Mouse (Mus musculus) embryonic fibroblast, embryonic 13.5 days (primary cell): ENCODE data around the gene Gm14214. TPM values are rescaled to one million over a fixed set of nuclear protein-coding genes. Genes with fewer than 3 reads are reported as not detected.

Experiments used
- H3K27ac ChIP-seq: 2 replicates; pipeline ENCODE4 v1.5.1; 2012; ENCODE audit warnings: low read length, control low read depth, inconsistent platforms; ENCODE audit not compliant: insufficient read depth
- H3K4me1 ChIP-seq: 2 replicates; pipeline ENCODE4 v1.6.1; 2011; ENCODE audit warnings: low read length; ENCODE audit not compliant: control insufficient read depth, insufficient read depth
- H3K4me3 ChIP-seq: 2 replicates; pipeline ENCODE4 v1.5.1; 2011; ENCODE audit warnings: mild to moderate bottlenecking, control low read depth, low read length; ENCODE audit not compliant: insufficient read depth
- CTCF ChIP-seq: IDR thresholded peaks from 2 replicates; pipeline ENCODE4 v1.5.1; 2011; ENCODE audit warnings: mild to moderate bottlenecking, control low read depth, low read length, moderate library complexity, borderline replicate concordance; ENCODE audit not compliant: insufficient read depth
- POLR2A ChIP-seq: IDR thresholded peaks from 2 replicates; pipeline ENCODE4 v1.6.1; 2011; ENCODE audit warnings: low read depth, mild to moderate bottlenecking, control low read depth, low read length, moderate library complexity
- polyA plus RNA-seq: library from polyadenylated mRNA; stranded (reverse); fragments of >200 nt; gene quantifications from 2 replicates; pipeline ENCODE4 v1.2.4, GENCODE M21; 2011; ENCODE audit warnings: low read depth; ENCODE audit not compliant: missing spikeins, insufficient read length

Gm14214 gene
- polyA plus RNA-seq, 1 experiment: not detected

GRCm38 (mm10) chr2:154782361-154782760 lies 12.5 kb upstream of the Gm14214 start:
- Histone ChIP-seq H3K4me3 (no peak overlapping the region), H3K27ac (no peak overlapping the region), H3K4me1 (peaks cover 10% of the 10 kb centered on the region)
- no peak for TF ChIP-seq CTCF
- TF ChIP-seq POLR2A: no peak

- Histone ChIP-seq H3K4me3 (no peak overlapping the region), H3K27ac (no peak overlapping the region)
Measured at GRCm38 (mm10) chr2:154779648-154780047, 9.8 kb upstream of the Gm14214 start.

DNA sequence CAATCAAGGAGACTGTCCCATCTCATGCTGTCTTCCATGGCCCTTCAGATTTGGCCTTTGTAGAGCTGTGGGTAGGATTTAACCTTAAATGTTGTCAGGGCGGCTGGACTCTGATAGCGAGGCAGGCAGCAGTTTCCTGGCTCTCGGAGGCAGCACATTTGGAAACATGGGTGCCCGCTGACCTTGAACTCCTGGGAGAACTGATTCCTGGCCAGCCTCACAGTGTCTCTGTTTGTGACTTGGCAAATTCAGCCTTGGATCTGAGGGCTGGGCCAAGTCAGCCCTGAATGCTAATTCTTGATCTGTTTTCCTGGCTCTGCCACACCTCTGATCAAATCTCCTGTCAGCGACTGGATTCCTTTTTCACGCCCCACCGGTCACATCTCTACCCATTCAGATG lies 6.7 kb upstream of the Gm14214 start:
- H3K27ac ChIP-seq: no peak overlapping the region
- H3K4me3 ChIP-seq: no peak overlapping the region
- no peak for TF ChIP-seq CTCF
- no peak for TF ChIP-seq POLR2A
- no peaks in the 10 kb centered on the region; the same call in 1 of the 2 replicates for H3K4me1 ChIP-seq

More at GRCm38 (mm10) chr2:154779648-154780047, 9.8 kb upstream of the Gm14214 start:
- TF ChIP-seq POLR2A (no peak), CTCF (no peak)
- H3K4me1 ChIP-seq: peaks cover 4% of the 10 kb centered on the region

- H3K4me3 ChIP-seq: no peak overlapping the region
- H3K27ac ChIP-seq: no peak overlapping the region
- no peaks in the 10 kb centered on the region; the same call in 1 of the 2 replicates for H3K4me1 ChIP-seq
- TF ChIP-seq POLR2A (no peak), CTCF (no peak)
Measured at GRCm38 (mm10) chr2:154774032-154774431, 4.2 kb upstream of the Gm14214 start.

DNA sequence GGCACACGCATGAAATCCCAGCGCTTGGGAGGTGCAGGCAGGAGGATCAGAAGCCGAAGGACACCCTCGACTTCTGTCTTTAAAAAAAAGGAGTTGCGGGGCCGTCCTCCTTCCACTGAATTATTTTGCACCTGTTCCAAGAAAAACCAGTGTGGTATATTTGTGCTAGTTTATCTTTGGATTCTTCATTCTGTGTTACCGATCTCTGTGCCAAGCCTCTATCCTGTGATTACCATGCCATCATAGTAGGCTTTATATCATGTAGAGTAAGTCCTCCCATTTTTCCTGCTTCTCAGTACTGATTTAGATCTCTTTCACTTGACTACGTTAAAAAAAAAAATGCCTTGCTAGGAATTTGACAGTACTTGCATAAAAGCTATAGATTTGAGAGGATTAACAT lies 1.8 kb upstream of the Gm14214 start:
- H3K27ac ChIP-seq: no peak overlapping the region
- TF ChIP-seq CTCF (no peak), POLR2A (no peak)

GRCm38 (mm10) chr2:154767051-154767450 lies 2.8 kb downstream of the Gm14214 start:
- Histone ChIP-seq H3K4me1 (no peaks in the 10 kb centered on the region), H3K4me3 (no peak overlapping the region), H3K27ac (no peak overlapping the region)
- TF ChIP-seq POLR2A: no peak

More for the DNA sequence above, 1.8 kb upstream of the Gm14214 start:
- Histone ChIP-seq H3K4me3 (no peak overlapping the region), H3K4me1 (no peaks in the 10 kb centered on the region)

- Histone ChIP-seq H3K27ac (no peak overlapping the region), H3K4me3 (no peak overlapping the region), H3K4me1 (no peaks in the 10 kb centered on the region)
- TF ChIP-seq POLR2A (no peak), CTCF (no peak)
Measured at GRCm38 (mm10) chr2:154765554-154766008, 4.2 kb downstream of the Gm14214 start.

GRCm38 (mm10) chr2:154764828-154765497 lies 4.9 kb downstream of the Gm14214 start:
- TF ChIP-seq CTCF (no peak), POLR2A (no peak)
- Histone ChIP-seq H3K27ac (no peak overlapping the region), H3K4me1 (no peaks in the 10 kb centered on the region), H3K4me3 (no peak overlapping the region)

DNA sequence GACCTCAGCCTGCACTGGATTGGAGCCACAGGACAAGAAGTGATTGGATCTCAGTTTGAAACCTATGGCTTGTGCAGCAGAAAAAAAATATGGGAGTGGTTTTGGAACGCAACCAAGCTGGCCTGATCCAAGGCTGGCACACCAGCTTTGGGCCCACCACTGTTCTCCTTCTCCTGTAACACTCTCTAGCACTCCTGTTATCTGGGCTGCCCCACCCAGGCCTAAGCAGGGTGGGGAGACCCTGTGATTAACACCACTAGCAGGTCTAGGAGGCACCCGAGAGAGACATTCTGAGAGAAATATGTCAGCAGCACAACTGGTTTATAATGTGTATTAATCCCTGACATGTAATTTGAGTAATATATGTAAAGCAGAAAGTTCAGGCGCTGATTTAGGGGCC lies 6.6 kb downstream of the Gm14214 start:
- Histone ChIP-seq H3K4me1 (no peaks in the 10 kb centered on the region), H3K4me3 (no peak overlapping the region), H3K27ac (no peak overlapping the region)
- no peak for TF ChIP-seq CTCF
- no peak for TF ChIP-seq POLR2A

DNA sequence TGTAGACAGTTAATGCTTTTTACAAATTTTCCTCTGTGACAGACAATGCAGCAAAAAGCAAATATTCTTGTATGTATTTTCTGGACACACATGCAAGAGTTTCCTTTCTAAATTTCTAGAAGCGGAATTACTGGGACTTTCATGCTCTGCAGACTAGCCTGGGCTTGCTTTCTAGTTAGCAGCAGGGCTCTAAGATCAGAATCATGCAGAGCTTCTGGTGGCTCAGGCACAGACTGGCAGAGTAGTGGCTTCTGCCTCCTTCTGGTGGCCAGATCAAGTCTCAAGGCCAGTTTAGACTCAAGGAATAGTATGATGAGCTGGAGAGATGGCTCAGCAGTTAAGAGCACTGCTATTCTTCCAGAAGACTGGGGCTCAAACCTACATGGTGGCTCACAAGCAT lies 11.4 kb downstream of the Gm14214 start:
- TF ChIP-seq POLR2A (no peak), CTCF (no peak)
- Histone ChIP-seq H3K27ac (no peak overlapping the region), H3K4me3 (no peak overlapping the region), H3K4me1 (no peaks in the 10 kb centered on the region)
